Mouse (Mus musculus): ENCODE measurements at regions not wholly inside any gene's neighbourhood (a gene's known extent, or its start where the extent isn't known, plus 50 kb on each side); places are given as distances from the start of the nearest gene placed in this dataset.
"Not testable (repeated sequence)": the region's sequence is repeated elsewhere in the genome, so short reads cannot be mapped to it uniquely, and the experiment has no call there.

DNA sequence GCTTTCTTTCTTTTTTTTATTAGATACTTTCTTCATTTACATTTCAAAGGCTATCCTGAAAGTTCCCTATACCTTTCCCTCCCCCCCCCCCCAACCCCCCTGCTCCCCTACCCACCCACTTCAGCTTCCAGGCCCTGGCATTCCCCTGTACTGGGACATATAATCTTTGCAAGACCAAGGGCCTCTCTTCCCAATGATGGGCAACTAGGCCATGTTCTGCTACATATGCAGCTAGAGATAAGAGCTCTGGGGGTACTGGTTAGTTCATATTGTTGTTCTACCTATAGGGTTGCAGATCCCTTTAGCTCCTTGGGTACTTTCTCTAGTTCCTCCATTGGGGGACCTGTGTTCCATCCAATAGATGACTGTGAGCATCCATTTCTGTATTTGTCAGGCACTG is 55.6 kb upstream of the Slc1a3 start:
- DNase-seq (ENCODE audit: low spot score), result not testable (repeated sequence)

- DNase-seq (ENCODE audit: low spot score), result no peak
Observed at GRCm38 (mm10) chr15:8761741-8762271, 51.2 kb upstream of the Slc1a3 start.

GRCm38 (mm10) chr15:8761132-8761531 is 50.6 kb upstream of the Slc1a3 start:
- no peak for DNase-seq (ENCODE audit: low spot score)

Measured in ovary, postnatal 36 days (tissue).